7 mouse cellular contexts compared by ENCODE assay signal in the genomic region with DNA sequence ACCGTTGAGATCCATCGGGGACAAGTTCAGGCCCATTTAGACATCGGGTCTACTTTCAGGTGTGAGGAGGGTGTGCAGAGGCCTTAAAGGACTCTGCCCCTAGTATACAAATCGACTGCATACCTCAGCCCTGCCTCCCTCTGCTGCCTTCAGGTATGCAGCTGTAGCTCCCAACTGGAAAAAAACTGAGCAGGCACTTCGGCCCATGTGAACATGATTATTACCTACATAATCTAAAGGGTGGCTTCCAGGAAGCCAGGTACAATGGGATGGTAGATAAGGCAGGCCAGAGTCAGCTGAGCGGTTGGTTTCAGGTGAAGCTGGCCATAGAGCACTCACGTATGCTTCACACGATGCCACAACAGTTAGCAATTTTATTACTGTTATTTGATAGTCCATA. TPM values are rescaled to one million over a fixed set of nuclear protein-coding genes. Genes with fewer than 3 reads are reported as not detected.
DNase-seq lines count a peak whose midpoint lies in the region; ATAC-seq and TF ChIP-seq lines count a peak whose summit lies in the region.
"Not testable (repeated sequence)": the region's sequence is repeated elsewhere in the genome, so short reads cannot be mapped to it uniquely, and the experiment has no call there.

No protein-coding gene starts in this region.

- H3K27me3 ChIP-seq in heart, embryonic 15.5 days; intestine, postnatal 0 days (replicated peaks; ENCODE audit: control insufficient read depth, insufficient read depth, low read length); kidney, postnatal 0 days (ENCODE audit: insufficient read depth, low read length); liver, embryonic 12.5 days (replicated peaks); lung, embryonic 14.5 days (ENCODE audit: insufficient read depth, low read length); stomach, embryonic 15.5 days (replicated peaks): not testable (repeated sequence)

- not testable (repeated sequence) for H3K9me3 ChIP-seq in heart, embryonic 15.5 days (replicated peaks); intestine, postnatal 0 days (ENCODE audit: control insufficient read depth); kidney, postnatal 0 days (replicated peaks; ENCODE audit: low read length); liver, embryonic 12.5 days (replicated peaks); lung, embryonic 14.5 days (ENCODE audit: low read depth, low read length); stomach, embryonic 15.5 days

- ATAC-seq in heart, embryonic 15.5 days (replicated peaks; ENCODE audit: insufficient number of reproducible peaks, insufficient read depth, low FRiP score, low read depth); kidney, postnatal 0 days (replicated peaks; ENCODE audit: low FRiP score, low read depth); liver, embryonic 12.5 days; lung, embryonic 14.5 days (ENCODE audit: insufficient read depth); stomach, embryonic 15.5 days (ENCODE audit: insufficient read depth, low FRiP score, low read depth): not testable (repeated sequence)
- ATAC-seq in intestine, postnatal 0 days, result peak; percentile 46

- H3K4me3 ChIP-seq in embryonic fibroblast, embryonic 13.5 days (ENCODE audit: insufficient read depth, low read length), result 0 out of 2 replicates have a peak overlapping the region, but pooled peaks have one; percentile 95
- not testable (repeated sequence) for H3K4me3 ChIP-seq in heart, embryonic 15.5 days; intestine, postnatal 0 days (ENCODE audit: low read depth, low read length); kidney, postnatal 0 days (replicated peaks; ENCODE audit: low read depth, low read length); liver, embryonic 12.5 days; lung, embryonic 14.5 days (ENCODE audit: low read depth, low read length); stomach, embryonic 15.5 days (replicated peaks)

- H3K4me2 ChIP-seq in heart, embryonic 15.5 days, result peak overlapping the region; percentile 89
- peak overlapping the region; percentile 87 for H3K4me2 ChIP-seq in intestine, postnatal 0 days (replicated peaks; ENCODE audit: low read depth)
- H3K4me2 ChIP-seq in kidney, postnatal 0 days (ENCODE audit: low read length), result peak overlapping the region; percentile 89; the same call in 1 of the 2 replicates
- peak overlapping the region; percentile 93 for H3K4me2 ChIP-seq in liver, embryonic 12.5 days
- H3K4me2 ChIP-seq in lung, embryonic 14.5 days, result peak overlapping the region; percentile 96
- H3K4me2 ChIP-seq in stomach, embryonic 15.5 days, result peak overlapping the region; percentile 84

- not testable (repeated sequence) for H3K4me1 ChIP-seq in embryonic fibroblast, embryonic 13.5 days (ENCODE audit: control insufficient read depth, insufficient read depth, low read length); kidney, postnatal 0 days (replicated peaks; ENCODE audit: insufficient read depth, low read length); lung, embryonic 14.5 days (ENCODE audit: insufficient read depth); stomach, embryonic 15.5 days
- H3K4me1 ChIP-seq in heart, embryonic 15.5 days (replicated peaks), result peaks cover 19% of the 10 kb centered on the region
- H3K4me1 ChIP-seq in intestine, postnatal 0 days (replicated peaks; ENCODE audit: control insufficient read depth, insufficient read depth, low read length), result peaks cover 10% of the 10 kb centered on the region
- peaks cover 57% of the 10 kb centered on the region for H3K4me1 ChIP-seq in liver, embryonic 12.5 days

- WGBS in heart, embryonic 15.5 days, result 84% methylated on average over 8 of the region's 8 CpGs
- 46% methylated on average over 8 of the region's 8 CpGs for WGBS in intestine, postnatal 0 days
- WGBS in kidney, postnatal 0 days, result 72% methylated on average over 8 of the region's 8 CpGs
- 87% methylated on average over 8 of the region's 8 CpGs for WGBS in liver, embryonic 12.5 days (ENCODE audit: insufficient replicate concordance)
- 82% methylated on average over 8 of the region's 8 CpGs for WGBS in lung, embryonic 14.5 days
- 80% methylated on average over 8 of the region's 8 CpGs for WGBS in stomach, embryonic 15.5 days

- H3K27ac ChIP-seq in embryonic fibroblast, embryonic 13.5 days (ENCODE audit: insufficient read depth, low read length); heart, embryonic 15.5 days; liver, embryonic 12.5 days; lung, embryonic 14.5 days (ENCODE audit: low read depth); stomach, embryonic 15.5 days: not testable (repeated sequence)
- H3K27ac ChIP-seq in intestine, postnatal 0 days (ENCODE audit: low read depth, low read length), result peak overlapping the region; percentile 94; the same call in 1 of the 2 replicates
- H3K27ac ChIP-seq in kidney, postnatal 0 days, result 0 out of 2 replicates have a peak overlapping the region, but pooled peaks have one; percentile 38

- H3K9ac ChIP-seq in heart, embryonic 15.5 days; intestine, postnatal 0 days (ENCODE audit: low read depth, low read length); kidney, postnatal 0 days (ENCODE audit: low read depth, low read length); lung, embryonic 14.5 days; stomach, embryonic 15.5 days: not testable (repeated sequence)
- H3K9ac ChIP-seq in liver, embryonic 12.5 days, result peak overlapping the region; percentile 93; the same call in 1 of the 2 replicates

- not testable (repeated sequence) for DNase-seq in kidney, postnatal 0 days (ENCODE audit: low spot score); lung, embryonic 14.5 days

- H3K36me3 ChIP-seq in heart, embryonic 15.5 days; intestine, postnatal 0 days (ENCODE audit: control insufficient read depth, insufficient read depth); kidney, postnatal 0 days (ENCODE audit: insufficient read depth, low read length); lung, embryonic 14.5 days (ENCODE audit: insufficient read depth); stomach, embryonic 15.5 days: not testable (repeated sequence)
- H3K36me3 ChIP-seq in liver, embryonic 12.5 days, result peaks cover 17% of the 10 kb centered on the region

- not testable (repeated sequence) for TF ChIP-seq POLR2A in embryonic fibroblast, embryonic 13.5 days (IDR thresholded peaks at IDR 0.05; ENCODE audit: low read depth, low read length)

- not testable (repeated sequence) for TF ChIP-seq CTCF in embryonic fibroblast, embryonic 13.5 days (IDR thresholded peaks at IDR 0.05; ENCODE audit: borderline replicate concordance, insufficient read depth, low read length); kidney, postnatal 0 days (IDR thresholded peaks at IDR 0.05; ENCODE audit: low read depth); lung, embryonic 14.5 days (IDR thresholded peaks at IDR 0.05; ENCODE audit: low read depth)
- peak; percentile 15; the same call in 1 of the 2 replicates for TF ChIP-seq CTCF in intestine, postnatal 0 days (IDR thresholded peaks at IDR 0.05; ENCODE audit: low read depth)

RNA-seq across cellular contexts. Expression of a gene that starts 2.1 kb away (rescaled TPM):
- polyA plus RNA-seq in embryonic fibroblast, embryonic 13.5 days (2011; ENCODE audit: insufficient read length, low read depth, missing spikeins), result 62.0 and 75.6 TPM in 2 replicates
- polyA plus RNA-seq in heart, embryonic 15.5 days (2015; fragmentation: Nextera tagmentation; extraction: Ambion mirVana), result 59.3 and 75.3 TPM in 2 replicates
- 40.9 and 47.3 TPM in 2 replicates for polyA plus RNA-seq in intestine, postnatal 0 days (2015; fragmentation: Nextera tagmentation; extraction: Ambion mirVana)
- 61.3 and 68.5 TPM in 2 replicates for polyA plus RNA-seq in kidney, postnatal 0 days (2015; fragmentation: Nextera tagmentation; extraction: Ambion mirVana)
- 65.1 and 68.4 TPM in 2 replicates for polyA plus RNA-seq in liver, embryonic 12.5 days (2016; fragmentation: Nextera tagmentation; extraction: Ambion mirVana)
- 62.3 and 63.8 TPM in 2 replicates for polyA plus RNA-seq in lung, embryonic 14.5 days (2014; fragmentation: Nextera tagmentation; extraction: Ambion mirVana)
- polyA plus RNA-seq in stomach, embryonic 15.5 days (2015; fragmentation: Nextera tagmentation; extraction: Ambion mirVana), result 64.0 and 69.1 TPM in 2 replicates

RNA-seq across cellular contexts. Expression of a gene that starts 48.3 kb away (rescaled TPM):
- polyA plus RNA-seq in embryonic fibroblast, embryonic 13.5 days (2011; ENCODE audit: insufficient read length, low read depth, missing spikeins), result 12.3 and 18.2 TPM in 2 replicates
- 22.9 and 23.4 TPM in 2 replicates for polyA plus RNA-seq in heart, embryonic 15.5 days (2015; fragmentation: Nextera tagmentation; extraction: Ambion mirVana)
- 6.0 and 7.1 TPM in 2 replicates for polyA plus RNA-seq in intestine, postnatal 0 days (2015; fragmentation: Nextera tagmentation; extraction: Ambion mirVana)
- polyA plus RNA-seq in kidney, postnatal 0 days (2015; fragmentation: Nextera tagmentation; extraction: Ambion mirVana), result 16.6 and 19.0 TPM in 2 replicates
- polyA plus RNA-seq in liver, embryonic 12.5 days (2016; fragmentation: Nextera tagmentation; extraction: Ambion mirVana), result 9.6 and 10.0 TPM in 2 replicates
- 13.8 and 15.1 TPM in 2 replicates for polyA plus RNA-seq in lung, embryonic 14.5 days (2014; fragmentation: Nextera tagmentation; extraction: Ambion mirVana)
- 19.8 and 20.1 TPM in 2 replicates for polyA plus RNA-seq in stomach, embryonic 15.5 days (2015; fragmentation: Nextera tagmentation; extraction: Ambion mirVana)
